Mouse (Mus musculus): Measurements from ENCODE around the gene Tomm22. TPM values are rescaled to one million over a fixed set of nuclear protein-coding genes. Genes with fewer than 3 reads are reported as not detected.
"Not testable (repeated sequence)": the region's sequence is repeated elsewhere in the genome, so short reads cannot be mapped to it uniquely, and the experiment has no call there.

The Tomm22 gene
- 52.1 and 75.9 TPM in 2 replicates for total RNA-seq (2017)

- ATAC-seq (replicated peaks in 1 of 2; ENCODE audit: insufficient read depth in 1 of 2, low FRiP score in 2 of 2, low TSS enrichment in 1 of 2, low read depth in 1 of 2, poor library complexity in 2 of 2, severe bottlenecking in 2 of 2) = peak; percentile 95 to 99
Observed at GRCm38 (mm10) chr15:79670249-79670971, at the start of gene Tomm22. Tomm22 (plus strand) TSS chr15:79670861.

GRCm38 (mm10) chr15:79630471-79630870 lies 40.2 kb upstream of the Tomm22 start:
- ATAC-seq (replicated peaks in 1 of 2; ENCODE audit: insufficient read depth in 1 of 2, low FRiP score in 2 of 2, low TSS enrichment in 1 of 2, low read depth in 1 of 2, poor library complexity in 2 of 2, severe bottlenecking in 2 of 2) = no peak

- peak in 1 of 2 experiments; percentile 65; a peak in 2 of 4 replicates for ATAC-seq (replicated peaks in 1 of 2; ENCODE audit: insufficient read depth in 1 of 2, low FRiP score in 2 of 2, low TSS enrichment in 1 of 2, low read depth in 1 of 2, poor library complexity in 2 of 2, severe bottlenecking in 2 of 2)
Observed at GRCm38 (mm10) chr15:79641135-79641817, 29.4 kb upstream of the Tomm22 start.

DNA sequence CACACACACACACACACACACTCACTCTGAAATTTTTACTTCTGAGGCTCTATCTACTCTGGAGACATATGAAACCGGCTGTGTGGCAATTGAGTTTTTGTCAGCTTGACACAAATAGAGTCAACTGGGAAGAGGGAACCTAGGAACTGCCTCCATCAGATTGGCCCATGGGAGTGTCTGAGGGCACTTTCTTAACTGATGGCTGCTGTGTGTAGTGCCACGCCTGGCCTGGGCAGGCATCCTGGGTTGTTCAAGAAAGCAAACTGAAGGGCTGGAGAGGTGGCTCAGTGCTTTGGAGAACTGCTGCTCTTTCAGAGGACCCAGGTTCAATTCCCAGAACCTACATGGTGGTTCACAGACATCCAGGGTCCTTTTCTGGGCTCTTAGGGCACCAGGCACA lies 25.2 kb upstream of the Tomm22 start:
- no peak for ATAC-seq (replicated peaks in 1 of 2; ENCODE audit: insufficient read depth in 1 of 2, low FRiP score in 2 of 2, low TSS enrichment in 1 of 2, low read depth in 1 of 2, poor library complexity in 2 of 2, severe bottlenecking in 2 of 2)

DNA sequence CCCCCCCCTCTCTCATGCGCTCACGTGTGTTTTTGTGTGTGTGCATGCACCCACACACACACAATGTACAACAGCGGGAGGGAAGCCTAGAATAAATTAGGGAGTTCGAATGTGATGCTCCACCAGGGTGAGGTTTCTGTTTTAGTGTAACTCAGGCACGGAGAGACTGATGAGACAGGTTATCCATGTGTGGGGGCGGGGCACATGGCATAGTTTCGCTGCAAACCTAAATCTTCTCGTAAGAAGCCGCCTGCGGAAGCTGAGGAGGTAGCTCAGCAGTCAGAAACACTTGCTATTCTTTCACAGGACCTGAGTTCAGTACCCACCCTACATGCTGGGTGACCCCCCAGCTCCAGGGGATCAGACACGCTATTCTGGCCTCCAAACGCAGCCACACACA lies 22.5 kb upstream of the Tomm22 start:
- no peak for ATAC-seq (replicated peaks in 1 of 2; ENCODE audit: insufficient read depth in 1 of 2, low FRiP score in 2 of 2, low TSS enrichment in 1 of 2, low read depth in 1 of 2, poor library complexity in 2 of 2, severe bottlenecking in 2 of 2)

GRCm38 (mm10) chr15:79650569-79650968 lies 20.1 kb upstream of the Tomm22 start:
- ATAC-seq (replicated peaks in 1 of 2; ENCODE audit: insufficient read depth in 1 of 2, low FRiP score in 2 of 2, low TSS enrichment in 1 of 2, low read depth in 1 of 2, poor library complexity in 2 of 2, severe bottlenecking in 2 of 2) = peak; percentile 81 to 94

DNA sequence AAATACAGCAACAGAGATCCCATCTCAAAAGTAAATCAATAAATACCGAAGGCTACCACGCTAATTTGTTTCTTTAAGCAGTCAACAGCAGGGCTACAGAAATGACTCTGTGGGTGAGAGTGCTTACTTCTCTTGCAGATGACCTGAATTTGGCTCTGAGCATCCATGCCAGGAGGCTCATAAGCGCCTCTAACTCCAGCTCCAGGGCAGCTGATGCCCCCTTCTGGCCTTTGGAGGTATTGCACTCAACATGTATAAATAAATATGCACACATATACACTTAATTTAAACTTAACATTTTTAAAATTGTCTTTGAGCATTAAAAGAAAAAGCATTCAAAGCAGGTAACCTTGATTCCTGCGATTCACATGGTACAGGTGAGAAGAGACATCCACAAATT lies 19.2 kb upstream of the Tomm22 start:
- ATAC-seq (replicated peaks in 1 of 2; ENCODE audit: insufficient read depth in 1 of 2, low FRiP score in 2 of 2, low TSS enrichment in 1 of 2, low read depth in 1 of 2, poor library complexity in 2 of 2, severe bottlenecking in 2 of 2) = no peak

- ATAC-seq (replicated peaks in 1 of 2; ENCODE audit: insufficient read depth in 1 of 2, low FRiP score in 2 of 2, low TSS enrichment in 1 of 2, low read depth in 1 of 2, poor library complexity in 2 of 2, severe bottlenecking in 2 of 2) = no peak
Observed at GRCm38 (mm10) chr15:79656451-79656850, 14.2 kb upstream of the Tomm22 start.

- ATAC-seq (replicated peaks in 1 of 2; ENCODE audit: insufficient read depth in 1 of 2, low FRiP score in 2 of 2, low TSS enrichment in 1 of 2, low read depth in 1 of 2, poor library complexity in 2 of 2, severe bottlenecking in 2 of 2) = peak; percentile 57 to 66; a peak in 3 of 4 replicates
Observed at GRCm38 (mm10) chr15:79657837-79658530, 12.7 kb upstream of the Tomm22 start.

DNA sequence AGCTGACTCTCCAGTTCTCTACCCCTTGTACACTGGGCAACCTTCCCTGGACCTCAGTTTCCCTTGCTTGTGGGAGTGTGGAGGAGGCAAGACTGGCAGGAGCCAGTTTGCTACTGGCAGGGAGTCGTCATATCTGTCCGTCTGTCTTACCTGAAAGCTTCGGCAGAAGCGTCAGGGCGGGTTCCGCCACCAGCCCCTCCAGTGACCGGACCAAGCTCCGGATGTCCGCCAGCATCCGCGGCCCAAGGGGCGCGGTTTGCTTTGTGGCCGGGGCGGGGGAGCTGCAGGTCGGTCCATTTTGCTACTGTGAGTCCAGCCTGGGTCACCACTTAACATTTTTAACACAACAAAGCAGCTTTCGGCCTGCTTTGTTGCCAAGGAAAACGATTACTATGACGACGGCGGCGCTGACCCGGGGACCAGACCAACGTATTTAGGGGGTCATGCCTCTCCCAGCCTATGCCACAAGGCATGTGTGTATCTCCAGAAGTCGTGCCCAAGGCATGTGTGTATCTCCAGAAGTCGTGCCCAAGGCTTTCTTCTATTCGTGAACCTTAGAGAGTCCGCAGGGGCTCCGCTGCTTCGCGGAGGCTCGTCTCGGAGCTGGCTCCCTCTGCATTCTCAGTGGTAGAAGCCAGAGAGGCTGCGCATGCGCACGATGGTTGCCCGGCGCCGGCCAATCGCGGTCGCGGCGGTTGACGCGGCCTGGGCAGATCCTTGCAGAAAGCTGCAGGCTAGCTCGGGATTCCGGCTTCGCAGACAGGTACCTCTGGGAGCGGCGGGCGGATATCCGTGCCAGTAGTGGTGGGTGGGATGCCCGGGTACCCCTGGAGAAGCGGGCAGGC lies 11.9 kb upstream of the Tomm22 start, which contains the start of the genes Fam227a and Cby1:
TSS of gene Fam227a (minus strand) at position 426 of the 845 bp plus-strand sequence.
TSS of gene Cby1 (plus strand) at position 669 of the 845 bp plus-strand sequence.
- ATAC-seq (replicated peaks in 1 of 2; ENCODE audit: insufficient read depth in 1 of 2, low FRiP score in 2 of 2, low TSS enrichment in 1 of 2, low read depth in 1 of 2, poor library complexity in 2 of 2, severe bottlenecking in 2 of 2) = peak; percentile 82 to 91

DNA sequence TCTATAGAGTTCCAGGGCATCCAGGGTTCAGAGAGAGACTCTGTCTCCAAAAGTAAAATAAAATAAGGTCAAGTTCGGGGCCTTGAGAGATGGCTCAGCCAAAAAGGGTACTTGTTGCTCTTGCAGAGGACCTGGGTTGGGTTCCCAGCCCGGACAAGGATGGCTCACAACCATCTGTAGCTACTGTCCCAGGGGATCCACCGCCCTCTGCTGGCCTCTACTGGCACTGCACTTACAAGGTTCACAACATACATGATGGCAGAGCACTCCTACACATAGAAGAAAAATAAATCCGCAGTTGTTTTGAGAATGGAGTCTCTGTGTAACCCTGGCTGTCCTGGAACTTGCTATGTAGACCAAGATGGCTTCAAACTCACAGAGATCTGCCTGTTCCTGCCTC lies 8.8 kb upstream of the Tomm22 start:
- no peak for ATAC-seq (replicated peaks in 1 of 2; ENCODE audit: insufficient read depth in 1 of 2, low FRiP score in 2 of 2, low TSS enrichment in 1 of 2, low read depth in 1 of 2, poor library complexity in 2 of 2, severe bottlenecking in 2 of 2)

DNA sequence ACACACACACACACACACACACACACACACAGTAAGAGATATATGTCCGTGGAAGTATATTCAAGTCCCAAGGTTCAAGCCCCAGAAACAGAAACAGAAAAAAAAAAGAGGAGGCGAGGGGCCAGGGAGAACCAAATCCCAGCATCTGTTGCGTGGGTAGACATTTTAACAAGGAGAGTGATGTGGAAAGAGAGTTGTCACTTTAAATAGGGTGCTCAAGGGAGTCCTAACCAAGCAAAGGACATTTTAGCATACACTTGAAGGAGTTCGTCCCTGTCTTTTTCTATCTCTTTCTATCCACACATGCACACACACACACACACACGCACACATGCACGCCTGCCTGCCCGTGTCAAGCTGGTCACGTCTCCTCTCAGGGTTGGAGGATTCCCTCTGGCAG lies 6.0 kb upstream of the Tomm22 start:
- ATAC-seq (replicated peaks in 1 of 2; ENCODE audit: insufficient read depth in 1 of 2, low FRiP score in 2 of 2, low TSS enrichment in 1 of 2, low read depth in 1 of 2, poor library complexity in 2 of 2, severe bottlenecking in 2 of 2) = no peak

- no peak for ATAC-seq (replicated peaks in 1 of 2; ENCODE audit: insufficient read depth in 1 of 2, low FRiP score in 2 of 2, low TSS enrichment in 1 of 2, low read depth in 1 of 2, poor library complexity in 2 of 2, severe bottlenecking in 2 of 2)
Observed at GRCm38 (mm10) chr15:79669195-79669594, 1.5 kb upstream of the Tomm22 start.

- no peak for ATAC-seq (replicated peaks in 1 of 2; ENCODE audit: insufficient read depth in 1 of 2, low FRiP score in 2 of 2, low TSS enrichment in 1 of 2, low read depth in 1 of 2, poor library complexity in 2 of 2, severe bottlenecking in 2 of 2)
Observed at GRCm38 (mm10) chr15:79670972-79671299, 275 bp downstream of the Tomm22 start.

DNA sequence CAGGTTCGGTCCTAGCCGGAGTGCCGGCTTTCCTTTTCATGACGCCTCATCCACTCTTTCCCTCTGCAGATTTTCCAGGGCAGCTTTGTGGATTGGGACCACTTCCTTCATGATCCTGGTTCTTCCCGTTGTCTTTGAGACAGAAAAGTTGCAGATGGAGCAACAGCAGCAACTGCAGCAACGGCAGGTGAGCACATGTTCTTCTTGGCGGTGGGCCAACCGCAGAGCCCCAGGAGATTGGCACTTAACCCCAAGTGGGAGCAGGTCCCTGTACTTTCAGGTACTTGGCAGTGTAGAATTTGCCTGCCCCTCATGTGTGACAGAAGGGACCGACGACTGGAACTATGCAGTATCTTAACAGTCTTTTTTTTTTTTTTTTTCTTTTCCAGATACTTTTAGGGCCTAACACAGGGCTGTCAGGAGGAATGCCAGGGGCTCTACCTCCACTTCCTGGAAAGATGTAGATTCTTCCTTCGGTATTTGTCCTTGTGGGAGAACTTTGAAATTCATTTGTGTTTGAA lies 1.2 kb downstream of the Tomm22 start:
- ATAC-seq (replicated peaks in 1 of 2; ENCODE audit: insufficient read depth in 1 of 2, low FRiP score in 2 of 2, low TSS enrichment in 1 of 2, low read depth in 1 of 2, poor library complexity in 2 of 2, severe bottlenecking in 2 of 2) = not testable (repeated sequence)

DNA sequence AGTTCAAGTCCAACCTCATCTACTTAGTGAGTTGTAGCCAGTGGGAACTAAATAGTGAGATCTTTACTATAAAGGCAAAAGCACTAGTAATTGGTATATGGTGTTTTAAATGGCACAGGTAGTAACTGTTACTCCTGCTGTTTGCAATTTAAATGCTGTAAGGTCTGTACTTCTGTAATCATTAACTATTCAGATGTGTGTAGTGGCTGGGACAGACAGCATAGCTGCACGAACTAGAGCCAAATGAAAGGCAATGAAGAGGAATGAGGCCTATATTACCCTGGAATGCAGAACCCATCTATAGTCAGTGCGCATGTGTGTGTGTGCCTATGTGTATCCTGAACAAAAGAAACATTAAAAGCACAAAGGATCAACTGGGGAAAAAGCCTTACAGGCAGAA lies 7.3 kb downstream of the Tomm22 start:
- no peak for ATAC-seq (replicated peaks in 1 of 2; ENCODE audit: insufficient read depth in 1 of 2, low FRiP score in 2 of 2, low TSS enrichment in 1 of 2, low read depth in 1 of 2, poor library complexity in 2 of 2, severe bottlenecking in 2 of 2)

- ATAC-seq (replicated peaks in 1 of 2; ENCODE audit: insufficient read depth in 1 of 2, low FRiP score in 2 of 2, low TSS enrichment in 1 of 2, low read depth in 1 of 2, poor library complexity in 2 of 2, severe bottlenecking in 2 of 2) = no peak
Observed at GRCm38 (mm10) chr15:79681973-79682372, 11.3 kb downstream of the Tomm22 start.

Data from hematopoietic stem cell, adult 5-6 weeks (primary cell).